Mouse (Mus musculus) cerebellum, adult 2 months (tissue): ENCODE results near the gene Slx1b. TPM values are rescaled to one million over a fixed set of nuclear protein-coding genes. Genes with fewer than 3 reads are reported as not detected.
A peak's percentile ranks its signal among the peaks of the same experiment; 100 is the strongest.
"Not testable (repeated sequence)": the region's sequence is repeated elsewhere in the genome, so short reads cannot be mapped to it uniquely, and the experiment has no call there.

ENCODE experiments used
- DNase-seq, 2 experiments: peaks; one replicate each; pipeline ENCODE4 v3.0.0; 2021
- H3K27ac ChIP-seq: fragments of 200-500 bp; 2 replicates; pipeline ENCODE4 v1.5.1; 2012; ENCODE audit warnings: low read length, control low read depth, inconsistent platforms; ENCODE audit not compliant: insufficient read depth
- H3K27me3 ChIP-seq: fragments of 200-500 bp; 2 replicates; pipeline ENCODE4 v1.6.1; 2012; ENCODE audit warnings: inconsistent platforms, mild to moderate bottlenecking, low read length, moderate library complexity; ENCODE audit not compliant: control insufficient read depth, insufficient read depth
- H3K4me1 ChIP-seq: fragments of 200-500 bp; 2 replicates; pipeline ENCODE4 v1.6.1; 2011; ENCODE audit warnings: low read length; ENCODE audit not compliant: control insufficient read depth, insufficient read depth
- H3K4me3 ChIP-seq: fragments of 200-500 bp; replicated peaks from 2 replicates; pipeline ENCODE3; 2011; ENCODE audit warnings: mild to moderate bottlenecking, low read depth, low read length, control low read depth; ENCODE audit not compliant: insufficient read depth
- CTCF ChIP-seq: fragments of 200-500 bp; IDR thresholded peaks from 2 replicates; pipeline ENCODE4 v1.5.1; 2011; ENCODE audit warnings: low read depth, mild to moderate bottlenecking, control low read depth, low read length, moderate library complexity, borderline replicate concordance; ENCODE audit not compliant: insufficient read depth
- POLR2A ChIP-seq: fragments of 200-500 bp; IDR thresholded peaks from 2 replicates; pipeline ENCODE4 v1.6.1; 2011; ENCODE audit warnings: low read length, control low read depth, borderline replicate concordance; ENCODE audit not compliant: insufficient read depth
- WGBS: fragments of 180-500 bp; shearing (Covaris S2); methylation state at CpG from one replicate; pipeline ENCODE4 v1.1.7; 2018; 5-methylcytosine and 5-hydroxymethylcytosine counted together
- polyA plus RNA-seq: library from polyadenylated mRNA; depleted of rRNA; stranded (reverse); fragments of >200 nt; gene quantifications from 2 replicates; pipeline ENCODE4 v1.2.3, GENCODE M21; 2012

Gene Slx1b
- polyA plus RNA-seq, 1 experiment, result 39.6 TPM

DNA sequence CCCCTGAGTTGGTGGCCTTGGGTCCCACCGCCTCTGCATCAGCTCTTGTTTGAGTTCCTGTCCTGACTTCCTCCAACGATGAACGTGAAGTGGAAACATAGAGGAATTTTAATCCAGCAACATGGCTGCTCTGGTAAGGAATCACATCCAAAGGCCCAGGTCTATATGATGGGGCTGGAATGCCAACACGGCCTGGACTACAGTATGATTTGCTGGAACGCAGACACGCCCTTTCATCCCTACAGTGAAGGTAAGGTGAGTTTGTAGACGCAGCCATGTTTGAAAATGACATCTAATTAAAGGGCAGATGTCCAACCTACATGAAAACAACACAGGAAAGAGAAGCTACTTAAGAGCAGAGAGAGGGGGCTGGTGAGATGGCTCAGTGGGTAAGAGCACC, 1.8 kb downstream of the Slx1b start:
- H3K27ac ChIP-seq, result no peak overlapping the region
- peak in 1 of 2 experiments; percentile 10 for DNase-seq
- no peaks in the 10 kb centered on the region for H3K27me3 ChIP-seq
- H3K4me1 ChIP-seq, result peaks cover 4% of the 10 kb centered on the region; the same call in 1 of the 2 replicates
- H3K4me3 ChIP-seq, result no peak overlapping the region
- TF ChIP-seq CTCF (no peak), POLR2A (no peak)
- 78% methylated on average over 7 of the region's 7 CpGs for WGBS

DNA sequence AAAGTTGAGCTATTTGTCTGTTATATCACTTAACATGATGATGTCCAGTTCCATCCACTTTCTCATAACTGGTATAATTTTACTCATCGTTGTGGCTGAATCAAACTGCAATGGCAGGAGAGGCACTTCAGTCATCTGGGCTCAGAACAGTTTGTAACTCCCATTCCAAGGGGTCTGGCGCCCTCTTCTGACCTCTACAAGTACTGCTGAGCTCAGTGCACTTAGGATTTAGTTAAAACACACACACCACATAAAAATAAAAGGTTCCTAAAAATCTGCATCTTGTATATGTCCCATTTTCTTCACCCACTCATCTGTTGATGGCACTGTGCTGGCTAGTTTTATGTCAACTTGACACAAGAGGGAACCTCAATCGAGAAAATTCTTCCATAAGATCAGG, 2.3 kb downstream of the Slx1b start:
- Histone ChIP-seq H3K27ac (no peak overlapping the region), H3K4me1 (peaks cover 4% of the 10 kb centered on the region; the same call in 1 of the 2 replicates), H3K27me3 (no peaks in the 10 kb centered on the region), H3K4me3 (no peak overlapping the region)
- 23% methylated on average over 3 of the region's 3 CpGs for WGBS
- DNase-seq, result peak; percentile 73 to 83
- peak; percentile 86 for TF ChIP-seq CTCF
- no peak for TF ChIP-seq POLR2A

DNA sequence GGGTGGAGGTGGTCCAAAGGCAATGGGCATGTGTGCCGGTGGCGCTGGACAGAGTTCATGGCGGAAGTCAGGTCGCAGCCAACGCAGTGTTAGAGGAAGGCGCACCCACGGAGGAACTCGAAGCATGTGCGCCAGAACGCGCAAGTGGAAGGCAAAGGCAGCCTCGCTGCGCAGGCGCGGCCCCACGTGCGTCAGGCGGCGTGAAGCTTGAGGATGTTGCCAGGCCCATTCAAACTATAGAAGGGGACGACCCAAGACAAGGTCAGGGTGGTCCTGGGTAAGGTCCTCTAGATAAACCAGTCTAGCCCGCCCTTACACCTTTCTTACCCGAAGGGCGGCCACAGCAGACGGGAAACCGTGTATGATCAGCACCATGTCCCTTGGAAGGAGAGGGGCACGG, 3.2 kb downstream of the Slx1b start:
- WGBS, result 93% methylated on average over 26 of the region's 26 CpGs
- H3K27me3 ChIP-seq, result no peaks in the 10 kb centered on the region
- no peak overlapping the region for H3K4me3 ChIP-seq
- H3K27ac ChIP-seq, result no peak overlapping the region
- H3K4me1 ChIP-seq, result peaks cover 4% of the 10 kb centered on the region; the same call in 1 of the 2 replicates
- DNase-seq, result no peak
- no peak for TF ChIP-seq POLR2A
- no peak for TF ChIP-seq CTCF

DNA sequence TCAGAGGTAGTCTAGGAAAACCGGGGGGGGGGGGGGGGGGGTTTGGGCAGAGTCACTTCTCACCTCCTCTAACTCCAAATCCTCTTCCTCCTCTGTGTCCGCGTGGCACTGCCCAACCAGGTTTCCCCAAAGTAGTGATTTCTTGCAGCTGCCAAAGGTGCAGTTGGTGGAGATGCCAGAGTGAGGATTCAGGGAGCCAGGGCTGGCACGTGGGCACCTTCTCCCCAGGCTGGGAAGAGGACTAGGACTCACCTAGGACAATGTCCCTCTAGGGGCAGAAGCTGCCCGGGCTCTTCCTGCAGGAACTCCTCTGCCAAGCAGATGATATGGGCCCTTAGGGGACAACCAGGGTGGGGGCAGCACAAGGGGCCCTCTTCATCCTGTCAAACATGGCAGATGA, 3.9 kb downstream of the Slx1b start:
- Histone ChIP-seq H3K4me1 (peaks cover 4% of the 10 kb centered on the region; the same call in 1 of the 2 replicates), H3K27me3 (no peaks in the 10 kb centered on the region), H3K4me3 (no peak overlapping the region), H3K27ac (no peak overlapping the region)
- no peak for DNase-seq
- 75% methylated on average over 5 of the region's 5 CpGs for WGBS
- TF ChIP-seq CTCF (no peak), POLR2A (no peak)

DNA sequence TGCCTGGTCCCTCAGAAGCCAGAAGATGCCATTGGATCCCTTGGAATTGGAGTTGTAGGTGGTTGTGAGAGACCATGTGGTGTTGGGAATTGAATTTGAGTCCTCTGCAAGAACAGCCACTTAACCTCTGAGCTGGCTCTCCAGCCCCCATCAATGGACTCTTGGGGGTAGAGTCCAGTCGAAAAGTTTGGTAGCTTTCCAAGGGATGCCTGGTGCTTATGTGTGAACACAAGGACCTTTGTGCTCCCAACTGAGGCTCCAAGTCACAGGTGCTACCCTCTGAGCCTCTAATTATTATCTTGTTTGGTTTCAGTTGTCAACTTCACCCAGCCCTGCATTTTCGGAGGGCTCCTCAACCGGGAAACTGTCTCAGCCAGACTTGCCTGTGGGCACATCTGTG, 4.8 kb downstream of the Slx1b start:
- WGBS, result 62% methylated on average over 3 of the region's 3 CpGs
- Histone ChIP-seq H3K4me3 (no peak overlapping the region), H3K4me1 (peaks cover 4% of the 10 kb centered on the region; the same call in 1 of the 2 replicates), H3K27me3 (no peaks in the 10 kb centered on the region), H3K27ac (no peak overlapping the region)
- no peak for DNase-seq
- TF ChIP-seq POLR2A (no peak), CTCF (no peak)

DNA sequence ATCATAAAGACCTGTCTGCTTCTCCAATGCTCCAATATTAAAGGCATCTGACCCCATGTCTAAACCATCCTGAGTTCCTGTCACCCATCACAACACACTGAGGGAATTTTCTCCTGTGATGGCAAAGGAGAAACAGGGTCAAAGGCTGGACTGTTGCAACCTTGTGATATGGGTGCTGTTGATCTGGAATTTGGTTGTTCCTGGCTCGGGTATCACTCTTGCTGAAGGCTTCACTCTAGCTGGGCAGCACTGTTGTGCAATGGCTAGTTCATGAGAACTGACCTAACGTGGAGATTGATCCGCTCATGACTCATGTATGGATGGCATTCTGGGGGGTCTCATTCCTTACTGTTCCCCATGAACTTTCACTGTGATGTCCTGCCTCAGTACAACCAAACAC, 6.6 kb downstream of the Slx1b start:
- Histone ChIP-seq H3K27ac (no peak overlapping the region), H3K4me1 (peaks cover 4% of the 10 kb centered on the region; the same call in 1 of the 2 replicates), H3K4me3 (no peak overlapping the region), H3K27me3 (no peaks in the 10 kb centered on the region)
- WGBS, result 72% methylated on average over 3 of the region's 3 CpGs
- TF ChIP-seq CTCF (no peak), POLR2A (no peak)
- no peak for DNase-seq

DNA sequence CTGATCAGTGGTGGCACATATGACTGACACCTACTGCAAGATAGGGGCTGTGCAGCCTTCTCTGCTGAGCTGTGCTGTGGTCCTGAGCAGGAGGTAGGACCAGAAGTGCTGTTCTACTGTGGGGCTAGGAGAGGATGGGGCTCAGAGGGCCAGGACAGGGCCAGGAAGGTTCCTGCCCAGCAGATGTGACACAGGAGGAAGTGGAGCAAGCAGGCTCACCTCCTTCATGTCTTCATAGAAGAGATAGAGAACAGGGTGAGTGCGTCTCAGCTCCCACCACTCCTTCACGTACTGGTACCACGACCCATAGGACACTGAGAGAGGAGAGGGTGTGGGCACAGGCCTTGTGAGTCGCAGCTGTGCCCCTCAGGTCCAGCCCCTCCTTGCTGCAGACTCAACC, 7.4 kb downstream of the Slx1b start:
- WGBS, result 79% methylated on average over 4 of the region's 4 CpGs
- H3K27ac ChIP-seq, DNase-seq: not testable (repeated sequence)

DNA sequence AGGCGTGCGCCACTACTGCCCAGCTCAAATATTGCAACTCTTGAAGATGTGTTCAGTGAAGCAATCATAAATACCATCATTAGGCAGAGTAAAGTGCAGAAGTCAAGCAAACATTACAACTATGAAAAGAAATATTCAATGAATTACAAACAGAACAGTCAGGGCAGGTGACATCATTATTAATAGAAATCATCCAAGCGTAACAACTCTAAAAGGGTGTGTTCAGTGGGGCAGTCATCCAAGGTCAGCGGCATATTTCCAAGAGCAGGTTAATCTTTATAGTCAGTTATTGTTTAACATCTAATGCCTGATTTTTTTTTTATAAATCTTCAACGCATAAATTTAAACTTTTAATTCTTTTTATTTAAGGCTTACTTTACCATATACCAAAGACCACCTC, 14.4 kb downstream of the Slx1b start:
- H3K4me1 ChIP-seq, result no peaks in the 10 kb centered on the region
- WGBS, result 92% methylated on average over 5 of the region's 5 CpGs
- no peak overlapping the region for H3K4me3 ChIP-seq
- TF ChIP-seq CTCF (no peak), POLR2A (no peak)
- DNase-seq, result no peak
- no peaks in the 10 kb centered on the region for H3K27me3 ChIP-seq
- H3K27ac ChIP-seq, result no peak overlapping the region

More for the DNA sequence above, 7.4 kb downstream of the Slx1b start:
- not testable (repeated sequence) for H3K4me1 ChIP-seq, H3K27me3 ChIP-seq, H3K4me3 ChIP-seq

DNA sequence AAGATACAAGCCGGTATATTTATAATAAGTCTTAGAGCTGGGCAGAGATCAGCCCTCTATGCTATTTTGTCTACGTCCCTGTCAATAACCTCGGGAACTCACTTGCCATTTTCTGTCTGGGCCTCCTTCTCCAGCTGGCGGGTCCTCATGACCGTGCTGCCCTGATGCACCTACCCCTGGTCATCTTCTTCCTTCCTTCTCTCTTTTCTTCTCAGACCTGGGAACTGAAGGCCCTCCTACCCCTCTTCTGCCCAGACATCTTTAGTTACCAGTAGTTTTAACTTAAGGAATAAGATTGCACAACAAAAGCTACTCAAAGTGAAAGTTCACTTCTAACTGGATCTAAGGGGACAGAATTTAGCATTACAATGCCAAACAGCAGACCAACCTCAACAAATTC, 15.9 kb downstream of the Slx1b start:
- WGBS, result 91% methylated on average over 5 of the region's 5 CpGs
- TF ChIP-seq CTCF, result no peak
- TF ChIP-seq POLR2A, result no peak
- no peak overlapping the region for H3K27ac ChIP-seq
- no peaks in the 10 kb centered on the region for H3K27me3 ChIP-seq
- no peak overlapping the region for H3K4me3 ChIP-seq
- H3K4me1 ChIP-seq, result no peaks in the 10 kb centered on the region
- DNase-seq, result no peak
